Mouse (Mus musculus) monocyte, adult 5-6 weeks (primary cell): ENCODE measurements at regions not wholly inside any gene's neighbourhood (a gene's known extent, or its start where the extent isn't known, plus 50 kb on each side); places are given as distances from the start of the nearest gene placed in this dataset.

Experiments
- ATAC-seq: fragments of 153-309, 156-312 bp; replicated peaks from 2 replicates; pipeline ENCODE4 v1.8.0; 2017; ENCODE audit warnings: mild to moderate bottlenecking; ENCODE audit not compliant: low TSS enrichment, insufficient number of reproducible peaks, severe bottlenecking, poor library complexity, low FRiP score

- no peak for ATAC-seq
Measured at GRCm38 (mm10) chr5:101596996-101597395, 67.8 kb downstream of the Nkx6-1 start.

- ATAC-seq, result no peak
Measured at GRCm38 (mm10) chr5:101591236-101591635, 73.6 kb downstream of the Nkx6-1 start.

GRCm38 (mm10) chr5:101590341-101591124 lies 74.3 kb downstream of the Nkx6-1 start:
- no peak for ATAC-seq

GRCm38 (mm10) chr5:101572966-101573365 lies 91.8 kb downstream of the Nkx6-1 start:
- no peak for ATAC-seq

- ATAC-seq, result no peak
Measured at GRCm38 (mm10) chr5:101565770-101566169, 99.0 kb downstream of the Nkx6-1 start.

GRCm38 (mm10) chr5:101560366-101560765 lies 104.4 kb downstream of the Nkx6-1 start:
- ATAC-seq, result no peak

- no peak for ATAC-seq
Measured at GRCm38 (mm10) chr5:101558279-101558987, 106.4 kb downstream of the Nkx6-1 start.

GRCm38 (mm10) chr5:101557156-101557555 lies 107.6 kb downstream of the Nkx6-1 start:
- no peak for ATAC-seq

- ATAC-seq, result no peak
Measured at GRCm38 (mm10) chr5:101543326-101543725, 121.5 kb downstream of the Nkx6-1 start.

GRCm38 (mm10) chr5:101539818-101540217 lies 125.0 kb downstream of the Nkx6-1 start:
- ATAC-seq, result no peak

- no peak for ATAC-seq
Measured at GRCm38 (mm10) chr5:101539254-101539549, 125.6 kb downstream of the Nkx6-1 start.

- no peak for ATAC-seq
Measured at GRCm38 (mm10) chr5:101538410-101539253, 126.2 kb downstream of the Nkx6-1 start.

GRCm38 (mm10) chr5:101537518-101538380 lies 127.0 kb downstream of the Nkx6-1 start:
- ATAC-seq, result no peak

GRCm38 (mm10) chr5:101535451-101535850 lies 129.3 kb downstream of the Nkx6-1 start:
- no peak for ATAC-seq

GRCm38 (mm10) chr5:101525346-101525745 lies 139.4 kb downstream of the Nkx6-1 start:
- no peak for ATAC-seq

- no peak for ATAC-seq
Measured at GRCm38 (mm10) chr5:101524670-101525069, 140.1 kb downstream of the Nkx6-1 start.

GRCm38 (mm10) chr5:101523902-101524301 lies 140.9 kb downstream of the Nkx6-1 start:
- no peak for ATAC-seq

GRCm38 (mm10) chr5:101523490-101523889 lies 141.3 kb downstream of the Nkx6-1 start:
- no peak for ATAC-seq
